11 mouse cellular contexts compared by ENCODE assay signal in the genomic region with DNA sequence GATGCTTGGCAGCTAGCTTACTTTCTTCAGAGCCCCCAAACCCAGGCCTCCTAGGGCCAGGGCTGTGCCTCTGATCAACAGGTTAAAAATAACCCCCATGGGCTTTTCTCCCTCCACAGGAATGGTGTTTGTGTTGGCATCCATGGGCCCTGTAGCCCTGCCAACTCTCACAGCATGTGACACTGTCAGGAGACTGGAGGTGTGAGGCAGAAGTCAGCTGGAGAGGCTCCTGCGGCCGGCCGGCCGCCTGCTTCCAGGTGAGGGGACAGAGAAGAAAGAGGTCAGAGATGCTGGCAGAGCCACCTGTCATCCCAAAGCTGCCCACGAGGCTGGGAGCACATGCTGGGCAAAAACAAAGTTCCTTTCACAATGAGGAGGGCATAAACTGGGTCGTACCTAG. TPM values are rescaled to one million over a fixed set of nuclear protein-coding genes. Genes with fewer than 3 reads are reported as not detected.
DNase-seq lines count a peak whose midpoint lies in the region; ATAC-seq and TF ChIP-seq lines count a peak whose summit lies in the region.
"Had no signal": no experiment of that assay in that cellular context is flagged by ENCODE, and none has a peak within 500 bp of the region (broad histone marks: within the 10 kb centered on the region; RNA-seq: fewer than 3 reads in every experiment).

No protein-coding gene starts in this region.

- intact Hi-C loops in heart, postnatal 36 days (cut with DNase I) = loop anchor here (2.0 to 5.0 kb wide), 2 partner anchors 66 to 98 kb away; no protein-coding TSS in a partner anchor

- no peak for TF ChIP-seq CTCF in Patski (IDR thresholded peaks at IDR 0.05)

- ATAC-seq in Patski = peak; percentile 19
- ATAC-seq: midbrain, embryonic 15.5 days had no signal

- H3K27me3 ChIP-seq in Patski = no peaks in the 10 kb centered on the region
- H3K27me3 ChIP-seq: intestine, embryonic 15.5 days; midbrain, embryonic 15.5 days had no signal

- DNase-seq in kidney, adult 18-20 months = peak; percentile 75
- DNase-seq in kidney, postnatal 10 days = no peak
- DNase-seq in Patski (ENCODE audit: low read depth, low spot score) (no peak), MN1 (ENCODE audit: low spot score) (no peak)
- DNase-seq in cerebellum, postnatal 36 days = peak; percentile 68 to 74
- peak; percentile 70 to 73 for DNase-seq in heart, postnatal 36 days
- no peak for DNase-seq in adrenal gland, adult 2 months
- DNase-seq in spleen, postnatal 10 days (ENCODE audit: low spot score in 2 of 2) = no peak

- POLR2A ChIA-PET in Patski (lab: Charles Lee) = interaction anchor here (0.5 to 0.8 kb wide), 4 partner anchors 23 to 283 kb away, joined by 3 read pairs; partner anchors contain the start of gene Vegfa

- in situ Hi-C loops in Patski (cut with MboI; ENCODE audit: low pct_unique_long_range_greater_than_20kb) = no loop called here

- CTCF ChIA-PET in Patski (lab: Charles Lee) = interaction anchor here (1.6 to 1.7 kb wide), 3 partner anchors 13 to 280 kb away, joined by 5 to 8 read pairs (median 5); no protein-coding TSS in a partner anchor

RNA-seq across cellular contexts. Expression of gene 1600014C23Rik, which starts 15.5 kb away (rescaled TPM):
- not detected for polyA plus RNA-seq in Patski (2021)
- not detected for total RNA-seq in heart, postnatal 36 days (2021)
- total RNA-seq in adrenal gland, adult 2 months (2021) = not detected
- not detected in 2 replicates for polyA plus RNA-seq in adrenal gland, adult 2 months (2012; rRNA removed)
- total RNA-seq: common myeloid progenitor, adult 5-6 weeks had no signal

Comparison
In these comparisons a context has a peak if more than half of its experiments do, and no peak if none do; other contexts are left out.
1. DNase-seq: peak in kidney, adult 18-20 months (single experiment), cerebellum, postnatal 36 days (2 of 2) and heart, postnatal 36 days (2 of 2); none in kidney, postnatal 10 days (single experiment), Patski (single experiment), adrenal gland, adult 2 months (single experiment), MN1 (single experiment) and spleen, postnatal 10 days (0 of 2).